Mouse (Mus musculus) forelimb bud, embryonic 11.5 days (tissue): Measurements from ENCODE around the gene Trabd.
A peak's percentile ranks its signal among the peaks of the same experiment; 100 is the strongest.

Experiments used
- DNase-seq: peaks from one replicate; pipeline ENCODE4 v3.0.0-alpha.2; 2012; ENCODE audit warnings: low read depth, low spot score

Trabd gene

GRCm38 (mm10) chr15:89126622-89127021, 51.7 kb downstream of the Trabd start:
- no peak for DNase-seq

- no peak for DNase-seq
Measured at GRCm38 (mm10) chr15:89127364-89127940, 52.5 kb downstream of the Trabd start.

GRCm38 (mm10) chr15:89128382-89129350, 53.7 kb downstream of the Trabd start, which contains the start of gene Hdac10:
Hdac10 (minus strand) TSS chr15:89128700.
- peak; percentile 83 for DNase-seq

GRCm38 (mm10) chr15:89130245-89130644, 55.3 kb downstream of the Trabd start:
- DNase-seq = no peak

- DNase-seq = no peak
Measured at GRCm38 (mm10) chr15:89131316-89131715, 56.4 kb downstream of the Trabd start.
